Mouse (Mus musculus): Measurements from ENCODE around the gene Zfp74. TPM values are rescaled to one million over a fixed set of nuclear protein-coding genes. Genes with fewer than 3 reads are reported as not detected.

Zfp74 gene
- polyA plus RNA-seq (2014; fragmentation: Illumina TruSeq; extraction: RNeasy Lipid Tissue Mini Kit (QIAGEN cat#74804); ENCODE audit: low read depth, low replicate concordance) = 20.8 TPM

DNA sequence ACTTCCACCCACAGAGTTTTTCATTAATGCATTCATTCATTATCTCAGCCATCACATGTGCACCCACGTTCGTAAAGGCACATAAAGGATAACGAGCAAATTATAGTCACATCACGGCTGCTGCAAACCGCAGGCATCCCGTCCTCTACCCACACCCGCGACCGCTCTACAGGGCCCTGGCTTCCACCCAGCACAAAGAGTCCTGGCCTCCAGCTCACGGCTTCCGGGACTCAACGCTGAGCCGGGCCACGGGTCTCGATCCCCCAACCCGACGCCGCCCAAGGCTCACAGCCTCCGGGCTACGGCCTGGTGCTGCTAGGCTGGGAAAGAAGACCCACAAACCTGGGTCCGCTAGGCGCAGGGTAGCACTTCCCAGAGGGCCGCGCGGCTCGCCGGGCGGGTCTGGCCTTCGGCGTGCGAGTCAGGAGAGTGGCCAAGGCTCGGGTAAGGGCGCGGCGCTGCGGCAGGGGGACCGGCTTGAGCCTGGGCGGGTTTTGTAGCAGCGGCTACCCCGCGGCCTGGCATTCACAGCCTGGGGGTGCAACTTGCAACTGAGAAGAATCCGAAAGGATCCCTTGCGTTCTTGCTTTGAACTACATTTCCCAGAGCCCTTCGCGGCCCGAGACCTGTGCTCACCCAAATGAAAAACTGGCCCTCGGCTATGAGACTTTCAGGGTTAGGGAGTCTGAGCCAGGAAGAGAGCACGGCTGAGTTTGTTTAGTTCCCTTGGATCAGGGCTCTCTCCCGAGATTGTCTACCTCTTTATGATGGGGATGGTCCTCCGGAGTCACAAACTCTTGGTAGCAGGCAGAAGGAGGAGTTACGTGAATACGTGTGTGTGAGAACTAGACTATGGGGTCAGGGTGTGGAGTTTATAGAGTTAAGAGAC lies at the start of gene Zfp74:
Gene Zfp74, minus strand, starts transcription at position 577 of the 889 bp plus-strand sequence.

DNA sequence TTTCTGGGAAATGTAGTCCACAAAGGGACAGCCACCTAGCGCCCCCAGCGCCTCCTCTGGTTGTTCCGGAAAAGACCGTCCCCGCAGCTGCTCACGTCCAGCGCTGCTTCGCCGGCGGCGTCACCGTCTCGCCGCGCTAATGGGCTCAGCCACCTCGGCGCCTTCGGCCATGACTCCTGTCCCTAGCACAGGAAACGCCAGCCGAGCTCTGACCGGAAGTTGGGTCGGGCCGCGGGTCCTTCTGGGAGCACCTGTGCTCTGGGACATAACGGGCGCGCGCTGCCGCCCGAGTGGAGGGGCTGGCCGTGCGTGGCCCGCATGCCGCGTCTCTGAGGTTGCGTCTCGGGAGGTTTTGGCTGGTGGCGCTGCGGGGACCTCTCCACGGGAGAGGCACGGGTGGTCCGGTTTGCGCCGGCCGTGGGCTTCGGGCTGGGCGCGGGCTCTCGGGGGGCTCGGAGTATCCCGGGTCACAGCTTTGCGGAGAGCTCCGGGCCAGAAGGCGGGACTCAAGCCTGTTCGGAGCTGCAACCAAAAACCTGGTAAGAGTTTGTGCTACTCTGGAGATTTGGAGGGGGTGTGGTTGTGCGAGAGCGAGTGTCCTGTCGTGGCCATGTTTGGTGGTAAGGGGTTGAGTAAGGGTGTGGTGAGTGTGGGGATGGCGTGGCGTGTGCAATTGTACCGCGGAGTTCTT lies 29.9 kb upstream of the Zfp74 start, which contains the start of gene Zfp568:
Gene Zfp568, plus strand, starts transcription at position 266 of the 691 bp plus-strand sequence.

DNA sequence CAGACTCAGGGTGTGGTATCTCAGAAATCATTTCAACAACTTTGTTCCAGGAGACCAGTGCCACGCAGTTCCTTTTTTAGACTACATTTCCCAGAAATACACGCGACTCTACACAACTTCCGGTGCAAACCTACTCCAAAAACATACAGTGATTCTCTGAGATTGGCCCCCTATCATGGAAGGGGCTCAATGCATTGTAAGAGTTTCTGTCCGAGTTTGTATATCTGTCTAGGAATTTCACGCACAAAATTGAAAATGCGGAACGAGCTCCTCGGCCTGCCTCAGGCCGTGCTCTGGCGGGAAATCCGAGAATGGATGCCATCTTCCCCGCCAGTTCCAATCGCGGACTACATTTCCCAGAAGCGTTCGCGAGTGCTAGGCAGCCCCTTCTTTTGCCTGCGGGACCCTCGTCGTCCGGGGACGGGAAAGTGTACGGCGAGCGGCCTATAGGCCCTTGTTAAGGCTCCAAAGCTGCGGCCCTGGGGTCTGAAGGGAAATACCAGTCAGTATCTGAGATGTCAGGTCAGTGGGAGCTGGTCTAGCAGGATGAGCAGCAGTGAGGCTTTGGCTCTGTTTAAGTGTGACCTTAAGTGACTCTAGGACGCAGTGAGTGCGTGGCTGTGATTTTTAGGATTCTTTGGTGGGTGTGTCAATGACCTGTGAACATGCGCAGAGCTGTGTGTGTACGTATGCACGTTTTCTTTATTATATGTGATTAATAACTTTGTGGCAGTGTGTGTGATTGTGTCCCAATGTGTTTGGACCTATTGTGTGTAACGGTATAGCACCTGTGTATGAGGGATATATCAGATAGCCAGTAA lies 45.5 kb downstream of the Zfp74 start, which contains the start of gene Zfp383:
Gene Zfp383, plus strand, starts transcription at position 94 of the 821 bp plus-strand sequence.

DNA sequence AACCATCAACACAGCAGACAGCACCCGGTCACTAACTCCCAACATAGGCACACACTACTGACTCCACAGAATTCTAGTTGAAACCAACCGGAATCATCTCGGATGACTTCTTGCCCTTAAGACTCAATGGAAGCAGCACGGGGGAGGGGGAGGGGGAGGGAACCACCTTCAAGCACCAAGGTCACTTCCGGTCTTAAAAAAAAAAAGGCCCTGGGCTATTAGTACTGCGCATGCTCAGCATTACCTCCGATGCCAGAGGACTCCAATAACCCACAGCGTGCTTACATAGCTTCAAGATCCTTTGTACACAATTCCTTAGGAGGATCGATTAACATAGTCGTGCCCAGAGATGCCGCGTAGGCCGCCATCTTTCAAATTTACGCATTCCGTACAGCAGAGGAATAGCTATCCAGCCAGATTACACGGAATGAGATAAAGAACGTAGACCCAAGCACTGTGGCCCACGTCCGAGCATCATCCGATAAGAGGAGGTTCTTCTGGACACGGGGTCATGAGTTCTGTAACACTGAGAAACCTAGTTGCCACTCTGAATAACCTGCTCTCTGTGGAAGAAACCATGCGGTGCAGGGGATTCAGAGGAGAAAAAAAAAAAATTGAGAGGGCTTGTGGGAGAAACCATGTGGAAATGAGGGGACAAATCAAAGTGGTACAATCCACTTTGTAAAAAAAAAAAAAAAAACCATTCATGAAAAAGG lies 47.8 kb downstream of the Zfp74 start, which contains the start of gene Zfp27:
Gene Zfp27, minus strand, starts transcription at position 607 of the 716 bp plus-strand sequence.

Other genes with a start within 250 kb of the Zfp74 start
- gene Catsperg2, start 227.1 kb downstream of the Zfp74 start, polyA plus RNA-seq (2014; fragmentation: Illumina TruSeq; extraction: RNeasy Lipid Tissue Mini Kit (QIAGEN cat#74804); ENCODE audit: low read depth, low replicate concordance) = not detected
- gene Zfp84, start 185.5 kb downstream of the Zfp74 start, polyA plus RNA-seq (2014; fragmentation: Illumina TruSeq; extraction: RNeasy Lipid Tissue Mini Kit (QIAGEN cat#74804); ENCODE audit: low read depth, low replicate concordance) = 14.3 TPM
- gene Zfp30, start 170.1 kb downstream of the Zfp74 start, polyA plus RNA-seq (2014; fragmentation: Illumina TruSeq; extraction: RNeasy Lipid Tissue Mini Kit (QIAGEN cat#74804); ENCODE audit: low read depth, low replicate concordance) = 3.1 TPM
- 11.7 TPM for gene Zfp790, start 138.0 kb downstream of the Zfp74 start, polyA plus RNA-seq (2014; fragmentation: Illumina TruSeq; extraction: RNeasy Lipid Tissue Mini Kit (QIAGEN cat#74804); ENCODE audit: low read depth, low replicate concordance)
- 2.0 TPM for gene Zfp940, start 100.4 kb downstream of the Zfp74 start, polyA plus RNA-seq (2014; fragmentation: Illumina TruSeq; extraction: RNeasy Lipid Tissue Mini Kit (QIAGEN cat#74804); ENCODE audit: low read depth, low replicate concordance)
- 21.0 TPM for gene Zfp420, start 94.1 kb downstream of the Zfp74 start, polyA plus RNA-seq (2014; fragmentation: Illumina TruSeq; extraction: RNeasy Lipid Tissue Mini Kit (QIAGEN cat#74804); ENCODE audit: low read depth, low replicate concordance)
- gene Zfp27, start 47.5 kb downstream of the Zfp74 start, polyA plus RNA-seq (2014; fragmentation: Illumina TruSeq; extraction: RNeasy Lipid Tissue Mini Kit (QIAGEN cat#74804); ENCODE audit: low read depth, low replicate concordance) = 6.2 TPM
- 10.8 TPM for gene Zfp383, start 45.9 kb downstream of the Zfp74 start, polyA plus RNA-seq (2014; fragmentation: Illumina TruSeq; extraction: RNeasy Lipid Tissue Mini Kit (QIAGEN cat#74804); ENCODE audit: low read depth, low replicate concordance)
- gene Zfp568, start 29.9 kb upstream of the Zfp74 start, polyA plus RNA-seq (2014; fragmentation: Illumina TruSeq; extraction: RNeasy Lipid Tissue Mini Kit (QIAGEN cat#74804); ENCODE audit: low read depth, low replicate concordance) = 5.6 TPM
- 7.2 TPM for gene Zfp14, start 97.3 kb upstream of the Zfp74 start, polyA plus RNA-seq (2014; fragmentation: Illumina TruSeq; extraction: RNeasy Lipid Tissue Mini Kit (QIAGEN cat#74804); ENCODE audit: low read depth, low replicate concordance)
- gene Zfp82, start 118.8 kb upstream of the Zfp74 start, polyA plus RNA-seq (2014; fragmentation: Illumina TruSeq; extraction: RNeasy Lipid Tissue Mini Kit (QIAGEN cat#74804); ENCODE audit: low read depth, low replicate concordance) = 1.8 TPM
- not detected for gene Gm26920, start 136.3 kb upstream of the Zfp74 start, polyA plus RNA-seq (2014; fragmentation: Illumina TruSeq; extraction: RNeasy Lipid Tissue Mini Kit (QIAGEN cat#74804); ENCODE audit: low read depth, low replicate concordance)
- 2.0 TPM for gene Zfp566, start 136.4 kb upstream of the Zfp74 start, polyA plus RNA-seq (2014; fragmentation: Illumina TruSeq; extraction: RNeasy Lipid Tissue Mini Kit (QIAGEN cat#74804); ENCODE audit: low read depth, low replicate concordance)
- 142 TPM for gene Zfp260, start 140.7 kb upstream of the Zfp74 start, polyA plus RNA-seq (2014; fragmentation: Illumina TruSeq; extraction: RNeasy Lipid Tissue Mini Kit (QIAGEN cat#74804); ENCODE audit: low read depth, low replicate concordance)
- 3.9 TPM for gene Zfp382, start 167.9 kb upstream of the Zfp74 start, polyA plus RNA-seq (2014; fragmentation: Illumina TruSeq; extraction: RNeasy Lipid Tissue Mini Kit (QIAGEN cat#74804); ENCODE audit: low read depth, low replicate concordance)
- 49.5 TPM for gene Zfp146, start 215.7 kb upstream of the Zfp74 start, polyA plus RNA-seq (2014; fragmentation: Illumina TruSeq; extraction: RNeasy Lipid Tissue Mini Kit (QIAGEN cat#74804); ENCODE audit: low read depth, low replicate concordance)
- 2.9 TPM for gene Cox7a1, start 230.1 kb upstream of the Zfp74 start, polyA plus RNA-seq (2014; fragmentation: Illumina TruSeq; extraction: RNeasy Lipid Tissue Mini Kit (QIAGEN cat#74804); ENCODE audit: low read depth, low replicate concordance)
- gene Capns1, start 244.7 kb upstream of the Zfp74 start, polyA plus RNA-seq (2014; fragmentation: Illumina TruSeq; extraction: RNeasy Lipid Tissue Mini Kit (QIAGEN cat#74804); ENCODE audit: low read depth, low replicate concordance) = 171 TPM

Data from adrenal gland, adult 10 weeks (tissue).